Mouse (Mus musculus) liver (tissue): Measurements from ENCODE around the gene Vpreb3.

Experiments used
- DNase-seq: peaks from one replicate; pipeline ENCODE4 v3.0.0-alpha.2; 2020; ENCODE audit warnings: mixed read lengths

The Vpreb3 gene

DNA sequence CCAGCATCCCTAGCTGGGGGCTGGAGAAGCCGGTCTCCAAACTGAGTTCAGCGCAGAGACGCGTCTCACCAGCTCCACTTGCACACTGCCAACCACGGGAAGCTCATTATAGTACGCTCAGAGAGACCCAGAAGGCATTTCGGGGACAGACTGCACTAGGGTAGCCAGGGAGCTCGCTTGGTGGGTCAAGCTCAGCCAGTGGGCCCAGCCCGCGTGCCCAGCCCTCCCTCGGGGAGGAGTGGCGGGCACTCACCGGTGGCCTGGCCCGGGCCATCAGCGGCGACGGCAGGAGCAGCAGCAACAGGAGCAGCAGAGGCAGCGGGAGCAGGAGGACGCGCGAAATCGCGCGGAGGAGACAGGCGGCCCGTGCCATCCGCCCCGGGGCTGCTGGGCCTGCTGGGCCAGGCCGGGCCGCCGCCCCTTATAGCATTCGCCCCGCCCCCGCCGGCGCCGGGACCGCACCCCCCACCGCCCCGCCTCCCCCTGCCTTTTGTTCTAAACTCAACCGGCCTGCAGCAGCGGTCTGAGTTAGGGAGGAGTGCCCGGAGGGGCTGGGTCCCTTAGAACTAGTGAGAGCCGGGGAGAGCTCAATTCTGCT lies 10.7 kb upstream of the Vpreb3 start:
- DNase-seq, result peak; percentile 76

- no peak for DNase-seq
These were observed 10.0 kb upstream of the Vpreb3 start, which contains the start of gene Chchd10 for GRCm38 (mm10) chr10:75932891-75933290. Gene Chchd10, plus strand, starts transcription at chr10:75933130.

GRCm38 (mm10) chr10:75934991-75935390 lies 7.9 kb upstream of the Vpreb3 start:
- DNase-seq, result no peak

DNA sequence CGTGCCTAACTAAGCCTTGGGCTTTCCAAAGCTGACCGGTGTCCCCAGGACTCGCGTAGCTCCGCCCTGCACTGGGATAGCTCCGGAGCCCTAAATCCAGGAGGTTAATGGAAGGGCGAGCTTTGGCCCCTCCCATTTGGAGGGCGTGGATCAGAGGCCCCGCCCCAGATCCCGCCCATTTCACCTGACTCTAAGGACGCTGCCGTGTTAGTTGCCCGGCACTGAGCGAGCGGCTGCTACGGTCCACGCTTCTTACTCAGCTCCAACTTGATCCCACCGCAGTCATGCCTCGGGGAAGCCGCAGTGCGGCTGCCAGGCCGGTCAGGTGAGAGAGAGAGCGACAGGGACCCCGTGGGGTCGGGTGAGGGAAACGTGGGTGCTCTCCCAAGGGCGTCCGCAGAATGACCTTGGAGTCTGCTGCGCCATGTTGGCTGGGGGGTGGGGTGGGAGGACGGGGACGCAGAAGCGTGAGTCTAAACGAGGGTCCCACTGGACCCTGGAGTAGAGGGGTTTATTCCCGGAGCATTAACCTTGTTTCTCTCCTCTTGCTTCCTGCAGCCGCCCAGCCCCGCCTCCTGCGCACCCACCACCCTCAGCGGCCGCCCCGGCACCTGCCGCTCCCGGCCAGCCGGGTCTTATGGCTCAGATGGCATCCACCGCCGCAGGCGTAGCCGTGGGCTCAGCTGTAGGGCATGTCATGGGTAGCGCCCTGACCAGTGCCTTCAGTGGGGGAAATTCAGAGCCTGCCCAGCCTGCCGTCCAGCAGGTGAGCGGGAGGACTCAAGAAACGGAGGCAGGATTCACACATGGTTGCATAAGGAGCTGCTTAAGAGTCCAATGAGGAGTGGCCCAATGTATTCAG lies 6.9 kb upstream of the Vpreb3 start, which contains the start of gene Mmp11:
TSS of gene Mmp11 (minus strand) at position 817 of the 862 bp plus-strand sequence.
- DNase-seq, result peak; percentile 94

- no peak for DNase-seq
These were observed 5.8 kb upstream of the Vpreb3 start for GRCm38 (mm10) chr10:75936909-75937667.

GRCm38 (mm10) chr10:75937851-75938643 lies 4.8 kb upstream of the Vpreb3 start:
- peak; percentile 73 for DNase-seq

GRCm38 (mm10) chr10:75939481-75940234 lies 3.2 kb upstream of the Vpreb3 start:
- DNase-seq, result peak; percentile 90

DNA sequence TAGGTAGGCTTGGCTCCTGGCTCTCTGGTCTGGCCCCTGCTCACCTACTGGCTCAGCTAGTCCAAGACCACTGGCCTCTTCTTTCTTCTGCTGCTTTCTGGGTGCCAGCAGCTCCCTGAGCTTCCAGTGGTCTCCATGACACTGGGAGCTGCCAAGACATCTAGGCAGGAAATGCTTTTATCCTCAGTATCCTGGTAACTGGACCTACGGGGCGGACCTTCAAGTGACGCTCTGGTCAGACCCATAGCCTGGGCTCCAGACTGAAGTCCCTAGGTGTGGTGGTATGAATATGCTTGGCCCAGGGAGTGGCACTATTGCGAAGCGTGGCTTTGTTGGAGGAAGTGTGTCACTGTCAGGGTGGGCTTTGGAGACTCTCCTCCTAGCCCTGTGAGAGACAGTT lies 2.3 kb upstream of the Vpreb3 start, which contains the start of gene Gm867:
TSS of gene Gm867 (minus strand) at position 153 of the 400 bp plus-strand sequence.
- DNase-seq, result no peak

GRCm38 (mm10) chr10:75941042-75941824 lies 1.6 kb upstream of the Vpreb3 start:
- DNase-seq, result no peak

- no peak for DNase-seq
These were observed 1.4 kb downstream of the Vpreb3 start for GRCm38 (mm10) chr10:75944066-75944772.

- no peak for DNase-seq
These were observed 2.4 kb downstream of the Vpreb3 start for GRCm38 (mm10) chr10:75945213-75945612.

DNA sequence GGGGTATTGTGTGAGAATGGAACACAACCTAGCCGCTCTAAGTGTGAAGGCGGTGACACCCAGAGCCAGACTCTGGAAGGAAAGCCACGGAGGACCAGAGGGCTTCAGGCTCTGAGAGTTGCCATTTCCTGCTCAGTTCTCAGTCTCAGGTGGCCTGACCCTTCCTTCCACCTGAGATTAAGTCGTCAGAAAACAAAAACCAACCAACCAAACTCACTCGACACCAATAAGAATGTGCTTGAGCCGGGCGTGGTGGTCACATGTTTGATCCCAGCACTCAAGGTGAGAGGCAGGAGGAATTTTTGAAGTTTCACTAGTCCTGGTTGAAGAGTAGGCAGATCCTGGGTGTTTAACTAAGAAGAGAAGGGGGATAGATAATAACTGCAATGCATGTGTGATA lies 3.0 kb downstream of the Vpreb3 start:
- no peak for DNase-seq

DNA sequence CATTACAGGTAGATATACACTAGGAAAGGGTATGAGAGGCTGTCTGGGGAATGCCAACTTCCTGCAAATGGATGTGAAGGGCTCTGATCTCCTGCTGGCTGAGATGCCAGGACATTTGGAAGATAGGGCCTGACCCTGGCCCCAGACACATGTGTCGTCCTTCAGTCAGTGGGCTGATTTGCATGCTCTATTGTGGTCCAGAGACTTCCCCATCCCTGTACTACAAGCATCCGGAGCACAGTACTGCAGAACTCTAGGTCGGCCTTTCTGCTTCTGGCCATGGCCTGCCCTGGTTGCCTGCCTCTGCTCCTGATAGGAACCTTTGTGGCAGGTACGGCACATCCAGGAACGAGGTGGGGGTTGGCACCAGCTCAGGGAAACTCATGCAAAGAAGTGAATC lies 5.2 kb downstream of the Vpreb3 start:
- DNase-seq, result no peak

DNA sequence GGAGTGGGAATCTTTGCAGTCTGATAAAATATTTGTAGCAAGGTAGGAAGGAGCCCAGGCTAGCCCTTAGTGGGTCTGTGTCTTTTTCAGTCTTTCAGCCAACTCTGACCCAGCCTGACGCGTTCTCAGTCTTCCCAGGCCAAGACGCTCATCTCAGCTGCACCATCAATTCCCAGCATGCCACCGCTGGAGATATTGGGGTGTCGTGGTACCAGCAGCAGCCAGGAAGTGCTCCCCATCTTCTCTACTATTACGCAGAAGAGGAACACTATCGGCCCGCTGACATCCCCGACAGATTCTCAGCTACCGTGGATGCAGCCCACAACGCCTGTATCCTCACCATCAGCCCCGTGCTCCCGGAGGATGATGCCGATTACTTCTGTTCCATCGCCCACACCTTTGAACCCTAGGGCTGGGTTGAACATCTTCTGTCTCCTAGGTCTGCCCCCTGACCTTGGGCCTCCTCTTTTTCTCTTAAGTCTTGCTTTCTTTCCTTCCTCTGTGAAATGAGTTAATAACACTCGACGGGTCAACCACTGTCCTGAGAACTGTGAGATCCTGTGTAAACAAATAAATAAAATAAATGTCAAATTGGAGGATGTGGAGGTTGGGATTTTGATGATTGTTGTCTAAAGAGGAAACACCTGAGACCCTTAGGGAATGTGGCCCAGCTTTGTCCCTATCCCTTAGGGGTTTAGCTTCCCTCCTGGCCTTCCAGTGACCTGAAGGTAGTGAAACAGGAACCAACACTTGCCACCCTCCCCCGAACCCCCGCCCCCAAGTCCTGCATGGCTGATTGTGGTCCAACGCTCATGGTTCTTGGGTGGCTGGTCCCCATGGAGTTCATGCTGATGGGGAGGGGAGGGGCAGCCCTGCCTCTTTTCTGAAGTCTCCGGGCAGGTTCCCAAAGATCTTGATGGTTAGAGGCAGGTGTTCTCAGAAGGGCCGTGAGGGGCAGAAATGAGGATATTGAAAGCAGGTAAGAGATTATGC lies 6.5 kb downstream of the Vpreb3 start:
- no peak for DNase-seq

DNA sequence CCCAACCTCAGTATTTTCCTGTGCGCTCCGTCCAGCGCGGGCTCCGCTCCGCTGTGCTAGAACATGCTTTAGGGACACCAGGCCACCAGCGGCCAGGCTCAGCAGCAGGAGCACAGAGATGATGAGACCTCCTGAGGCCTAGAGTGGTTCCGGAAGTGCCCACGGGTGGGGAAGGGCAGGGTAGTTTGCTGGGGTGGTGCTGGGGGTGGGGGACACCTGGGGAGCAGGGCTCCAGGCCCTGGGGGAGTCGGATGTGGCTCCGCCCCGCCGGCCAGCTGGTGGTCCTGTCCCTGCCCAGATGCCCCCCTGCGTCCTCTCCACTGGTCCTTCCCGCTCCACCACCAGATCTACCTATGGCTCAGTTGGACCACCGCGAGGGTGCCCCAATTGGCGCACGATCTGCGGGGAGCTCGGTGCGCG lies 7.9 kb downstream of the Vpreb3 start:
- DNase-seq, result peak; percentile 45

DNA sequence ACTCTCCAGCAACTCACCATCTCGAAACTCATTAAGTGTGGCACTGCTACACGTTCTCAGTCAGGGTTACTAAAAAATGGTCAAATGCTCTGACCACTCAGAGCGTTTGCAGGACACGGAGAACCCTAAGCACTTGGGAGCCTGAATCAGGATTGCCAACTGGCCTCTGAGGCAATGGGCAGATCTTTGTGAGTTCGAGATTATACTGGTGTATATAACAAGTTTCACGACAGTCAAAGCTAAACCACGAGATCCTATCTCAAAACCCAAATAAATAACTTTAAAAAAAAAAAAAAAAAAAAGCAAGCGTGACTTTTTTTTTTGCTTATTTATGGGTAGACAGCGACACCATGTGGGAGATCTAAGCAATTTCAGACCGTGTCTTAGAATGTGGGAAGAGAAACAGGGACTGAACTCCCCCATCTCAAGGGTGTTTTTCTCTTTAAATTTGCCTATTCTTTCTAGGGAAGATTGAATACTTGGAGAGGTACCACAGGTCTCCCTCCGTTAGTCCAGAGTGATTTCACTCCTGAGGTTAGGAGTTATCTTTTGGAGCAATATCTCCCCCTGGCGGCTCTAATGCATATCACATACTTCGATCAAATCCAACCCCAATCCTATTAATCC lies 8.7 kb downstream of the Vpreb3 start:
- DNase-seq, result peak; percentile 63

DNA sequence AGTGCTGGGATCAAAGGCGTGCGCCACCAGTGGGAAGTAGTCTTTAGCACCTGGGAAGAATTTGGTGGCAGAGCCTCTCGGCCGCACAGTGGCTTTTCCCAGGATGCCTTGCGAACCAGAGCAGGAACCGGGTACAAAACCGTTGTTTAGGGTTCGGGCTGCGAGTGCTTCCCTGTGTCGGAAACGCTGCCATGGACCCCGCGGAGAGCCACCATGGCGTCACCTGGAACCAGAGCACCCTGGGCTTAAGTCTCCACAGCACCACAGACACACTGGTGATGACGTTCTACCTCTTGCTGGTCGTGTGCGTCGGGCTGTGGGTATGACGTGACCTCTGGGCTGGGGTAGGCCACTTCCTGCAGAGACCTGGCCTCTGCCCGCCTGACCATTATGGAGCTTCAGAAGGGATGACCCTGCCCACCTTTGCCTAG lies 11.5 kb downstream of the Vpreb3 start, which contains the start of gene Gm5134:
TSS of gene Gm5134 (plus strand) at position 134 of the 431 bp plus-strand sequence.
- DNase-seq, result peak; percentile 38

DNA sequence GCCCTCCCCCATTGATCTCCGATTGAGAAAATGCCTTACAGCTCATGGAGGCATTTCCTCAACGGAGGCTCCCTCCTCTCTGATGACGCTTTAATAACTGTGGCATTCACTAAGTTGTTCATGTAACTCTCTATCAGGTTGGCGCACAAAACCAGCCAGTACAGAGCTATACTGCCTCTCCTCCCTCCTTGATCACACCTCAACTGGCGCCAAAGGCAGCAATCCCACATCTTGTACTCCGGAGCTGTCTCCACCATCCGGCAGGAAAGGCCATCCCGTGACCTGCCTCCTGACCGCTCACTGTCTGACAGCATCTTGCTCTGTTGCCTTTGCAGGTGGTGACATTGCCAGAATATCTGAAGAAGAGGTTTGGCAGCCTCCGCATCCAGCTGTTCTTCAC lies 31.0 kb downstream of the Vpreb3 start:
- DNase-seq, result no peak
